Mouse (Mus musculus): ENCODE data around the gene Syngr2.
"Not testable (repeated sequence)": the region's sequence is repeated elsewhere in the genome, so short reads cannot be mapped to it uniquely, and the experiment has no call there.

The Syngr2 gene

DNA sequence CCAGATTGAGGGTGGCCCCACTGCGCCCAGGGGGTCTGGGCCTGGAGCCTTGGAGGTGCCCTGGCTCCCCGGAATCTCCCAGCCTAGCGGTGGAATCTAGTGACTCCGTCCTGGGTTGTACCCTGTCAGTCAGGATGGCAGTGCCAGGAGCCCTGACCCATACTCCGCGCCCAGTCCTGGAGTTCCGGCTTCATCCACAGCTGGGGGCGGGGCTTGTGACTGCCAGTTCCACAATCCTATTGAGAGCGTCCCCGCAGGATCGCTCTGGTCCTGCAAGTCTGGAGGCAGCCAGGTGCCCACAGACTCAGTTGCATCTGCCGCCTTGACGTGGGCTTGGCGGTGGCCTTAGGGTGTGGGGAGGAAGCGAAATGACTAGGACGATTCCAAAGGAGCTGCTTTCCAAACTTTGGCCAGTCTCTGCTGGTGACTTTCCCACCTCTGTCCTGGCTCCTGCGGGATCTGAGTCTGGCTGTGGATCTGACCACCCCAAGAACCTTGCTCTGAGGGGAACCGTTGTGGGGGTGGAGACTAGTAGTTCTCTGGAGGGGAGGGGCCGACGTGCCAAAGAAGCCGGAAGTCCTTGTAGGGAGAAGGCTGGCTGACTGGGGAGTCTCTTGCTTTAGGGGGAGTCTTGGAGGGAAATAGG is 1.1 kb downstream of the Syngr2 start:
- DNase-seq (ENCODE audit: low spot score) = peak; percentile 82

DNA sequence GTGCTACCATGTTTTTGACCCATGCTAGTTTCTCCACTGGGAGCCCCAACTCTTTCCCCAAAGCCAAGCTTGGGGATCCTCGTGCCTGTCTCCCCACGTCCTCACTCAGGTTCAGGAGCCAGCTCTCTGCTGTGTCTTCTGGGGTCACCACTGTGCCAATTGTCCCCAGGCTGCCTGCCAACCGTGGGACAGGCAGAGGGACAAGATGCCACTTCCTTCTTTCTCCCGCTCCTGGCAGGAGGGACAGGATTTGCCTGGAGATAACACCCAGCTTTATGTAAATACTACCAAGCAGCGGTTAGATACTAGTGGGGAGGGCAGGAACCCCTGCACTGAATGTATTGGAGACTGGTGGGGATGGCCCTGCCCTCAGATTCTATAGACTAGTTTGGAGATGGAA is 4.4 kb downstream of the Syngr2 start:
- DNase-seq (ENCODE audit: low spot score) = no peak

DNA sequence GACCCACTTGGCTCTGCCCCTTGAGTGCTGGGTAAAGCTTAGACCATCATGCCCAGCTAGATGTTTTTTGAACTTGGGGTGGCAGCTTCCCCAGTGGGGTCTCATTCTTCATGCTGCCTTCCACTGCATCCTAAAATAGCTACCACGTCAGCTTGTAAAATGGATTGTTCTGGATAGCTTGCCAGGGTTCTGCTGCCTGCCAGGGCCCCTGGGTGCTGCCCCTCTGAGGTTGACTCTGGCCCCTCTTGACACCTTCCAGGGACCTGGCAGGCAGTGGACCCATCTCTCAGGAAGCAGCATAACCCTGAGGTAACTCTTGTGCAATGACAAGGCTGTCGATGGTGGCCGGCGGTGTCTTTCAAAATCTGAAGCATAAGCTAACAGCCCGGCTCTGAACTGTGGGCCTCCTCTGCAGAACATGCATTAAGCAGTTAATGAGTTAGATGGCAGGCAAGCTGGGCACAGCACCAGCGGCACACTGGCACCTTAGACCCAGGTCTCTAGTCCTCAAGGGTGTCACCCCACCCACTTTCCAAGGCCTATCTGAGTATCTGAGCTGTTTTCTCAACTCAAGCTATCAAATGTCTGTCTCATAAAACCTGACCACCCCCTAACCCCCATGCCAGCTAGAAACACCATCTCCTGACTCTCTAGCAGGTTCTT is 5.4 kb downstream of the Syngr2 start:
- no peak for DNase-seq (ENCODE audit: low spot score)

DNA sequence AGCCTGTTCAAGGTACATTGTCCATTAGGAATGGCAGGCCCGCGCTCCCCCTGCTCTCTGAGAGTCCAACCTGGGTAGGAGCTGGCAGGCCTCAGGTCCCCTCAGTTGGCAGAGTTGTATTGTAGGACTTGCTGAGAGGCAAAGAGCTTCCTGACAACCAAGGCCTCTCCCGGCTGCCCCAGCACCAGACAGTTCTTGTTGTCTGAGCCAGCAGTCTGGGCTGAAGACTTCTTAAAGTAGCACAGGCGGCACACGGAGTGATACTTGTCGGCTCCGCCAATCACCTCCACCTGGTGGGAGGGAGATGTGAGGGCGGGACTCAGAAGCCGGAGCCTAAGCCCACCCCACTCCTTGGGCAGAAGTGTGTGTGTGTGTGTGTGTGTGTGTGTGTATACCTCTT is 6.4 kb downstream of the Syngr2 start:
- not testable (repeated sequence) for DNase-seq (ENCODE audit: low spot score)

DNA sequence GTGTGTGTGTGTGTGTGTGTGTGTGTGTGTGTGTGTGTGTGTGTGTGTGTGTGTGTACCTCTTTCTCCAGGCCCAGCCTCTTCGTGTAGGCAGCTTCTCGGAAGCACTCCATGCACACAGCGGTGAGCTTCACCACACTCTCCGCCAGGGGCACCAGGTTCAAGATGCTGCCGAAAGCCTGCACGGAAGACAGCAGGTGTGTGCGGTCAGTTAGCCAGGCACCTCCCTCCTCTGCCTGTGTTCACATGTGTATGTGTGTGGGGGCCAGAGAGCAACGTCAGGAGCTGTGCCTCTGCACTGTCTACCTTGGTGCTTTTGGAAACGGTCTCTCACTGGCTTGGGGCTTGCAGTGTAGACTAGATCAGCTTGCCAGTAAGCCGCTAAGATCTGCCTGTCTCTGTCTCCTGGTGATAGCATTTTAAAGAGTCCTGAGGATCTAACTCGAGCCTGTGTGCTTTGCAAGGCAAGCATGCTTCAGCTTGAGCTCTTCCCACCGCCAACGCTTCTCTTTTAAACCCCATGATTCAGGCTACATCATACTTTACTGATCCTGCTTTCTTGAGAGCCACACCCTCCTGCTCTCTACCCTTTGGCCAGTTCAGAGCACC is 7.0 kb downstream of the Syngr2 start:
- no peak for DNase-seq (ENCODE audit: low spot score)

DNA sequence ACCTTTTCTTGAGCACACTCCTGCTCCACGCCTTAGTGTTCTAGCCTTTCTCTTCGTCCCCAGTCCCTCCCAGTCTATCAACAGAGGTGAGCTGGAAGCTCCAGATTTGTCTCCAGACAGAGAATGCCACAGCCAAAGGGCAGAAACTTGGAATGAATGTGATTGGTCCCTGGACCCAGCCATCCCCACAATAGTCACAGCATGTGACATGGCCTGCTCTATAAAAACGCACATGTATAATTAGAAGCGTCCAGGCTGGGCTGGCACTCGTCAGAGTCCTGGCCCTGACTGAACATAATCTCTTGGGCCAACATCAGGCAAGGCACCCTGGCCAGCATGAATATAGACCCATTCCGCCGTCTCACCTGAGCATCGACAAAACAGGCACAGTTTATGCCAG is 9.6 kb downstream of the Syngr2 start:
- DNase-seq (ENCODE audit: low spot score) = no peak

DNA sequence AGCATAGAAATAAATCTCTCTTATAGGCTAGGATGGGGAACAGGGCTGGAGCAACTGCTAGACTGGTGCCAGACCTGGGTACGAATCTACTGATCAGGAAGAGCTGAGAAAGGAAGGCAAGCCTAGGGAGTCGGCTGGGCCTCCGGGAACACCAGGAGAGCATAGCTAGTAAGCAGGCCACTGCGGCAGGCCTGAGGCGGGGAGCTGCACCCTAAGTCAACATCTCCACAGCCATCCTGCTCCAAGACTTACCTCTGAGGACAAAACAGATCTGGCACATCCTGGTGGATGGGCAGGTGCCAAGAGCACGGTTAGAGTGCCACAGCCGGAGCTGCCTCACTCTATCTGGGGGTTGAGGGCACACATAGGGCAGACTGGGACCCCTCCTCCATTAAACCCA is 10.7 kb downstream of the Syngr2 start:
- no peak for DNase-seq (ENCODE audit: low spot score)

DNA sequence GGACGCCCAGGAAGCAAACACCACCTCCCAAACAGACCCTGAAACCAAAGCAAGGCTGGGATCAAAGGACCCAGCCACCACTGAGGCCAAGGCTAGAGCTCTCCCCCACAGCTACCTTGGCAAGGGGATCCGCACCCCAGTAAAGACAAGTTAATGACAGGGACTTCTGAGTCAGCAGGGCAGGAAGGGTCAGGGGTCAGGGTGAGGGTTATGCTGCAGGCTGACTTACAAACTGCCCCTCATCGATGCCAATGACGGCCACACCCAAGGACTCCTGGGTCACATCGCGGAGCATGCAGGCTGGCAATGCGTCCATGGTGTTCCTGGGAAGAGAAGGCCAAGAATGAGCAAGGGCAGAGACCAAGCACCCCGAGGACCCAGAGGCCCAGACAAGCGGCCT is 12.4 kb downstream of the Syngr2 start:
- DNase-seq (ENCODE audit: low spot score) = no peak

DNA sequence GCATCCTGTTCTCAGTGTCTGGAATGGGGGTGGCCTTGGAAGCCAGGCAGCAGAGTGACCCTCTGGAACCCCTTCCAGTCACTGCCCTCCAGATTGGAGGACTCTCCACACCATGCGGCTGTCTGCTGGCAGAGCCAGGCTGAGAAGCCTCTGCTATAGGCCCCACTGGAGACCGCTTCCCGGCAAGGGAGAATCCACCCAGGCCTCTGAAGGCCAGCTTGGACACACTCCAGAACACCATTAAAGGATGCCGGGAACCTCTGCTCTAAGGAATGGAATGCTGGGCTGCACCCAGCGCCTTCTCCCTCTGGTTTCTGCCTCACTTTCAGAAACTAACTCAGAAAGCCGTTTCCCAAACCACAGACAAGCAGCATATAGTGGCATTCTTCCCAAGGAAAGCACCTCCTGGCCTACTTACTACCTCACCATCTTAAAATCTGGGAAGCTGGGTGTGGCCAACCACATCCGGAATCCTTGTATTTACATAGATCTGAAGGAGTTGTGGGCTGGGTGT is 13.3 kb downstream of the Syngr2 start:
- DNase-seq (ENCODE audit: low spot score) = peak; percentile 40

DNA sequence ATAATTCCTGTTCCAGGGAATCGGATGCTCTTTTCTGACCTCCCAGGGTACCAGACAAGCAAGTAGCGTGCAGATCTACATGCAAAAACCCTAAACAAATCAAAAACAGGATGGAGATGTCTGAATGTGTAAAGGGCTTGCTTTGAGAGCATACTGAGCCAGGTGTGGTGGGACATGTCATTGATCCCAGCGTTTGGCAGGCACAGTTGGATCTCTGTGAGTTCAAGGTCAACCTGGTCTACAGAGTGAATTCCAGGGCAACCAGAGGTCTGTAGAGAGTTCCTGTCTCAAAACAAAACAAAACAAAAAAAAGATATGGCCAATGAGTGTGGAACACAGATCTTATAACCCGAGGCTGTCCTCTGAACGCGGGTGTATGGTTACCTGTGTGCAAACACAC is 13.9 kb downstream of the Syngr2 start:
- DNase-seq (ENCODE audit: low spot score) = no peak

DNA sequence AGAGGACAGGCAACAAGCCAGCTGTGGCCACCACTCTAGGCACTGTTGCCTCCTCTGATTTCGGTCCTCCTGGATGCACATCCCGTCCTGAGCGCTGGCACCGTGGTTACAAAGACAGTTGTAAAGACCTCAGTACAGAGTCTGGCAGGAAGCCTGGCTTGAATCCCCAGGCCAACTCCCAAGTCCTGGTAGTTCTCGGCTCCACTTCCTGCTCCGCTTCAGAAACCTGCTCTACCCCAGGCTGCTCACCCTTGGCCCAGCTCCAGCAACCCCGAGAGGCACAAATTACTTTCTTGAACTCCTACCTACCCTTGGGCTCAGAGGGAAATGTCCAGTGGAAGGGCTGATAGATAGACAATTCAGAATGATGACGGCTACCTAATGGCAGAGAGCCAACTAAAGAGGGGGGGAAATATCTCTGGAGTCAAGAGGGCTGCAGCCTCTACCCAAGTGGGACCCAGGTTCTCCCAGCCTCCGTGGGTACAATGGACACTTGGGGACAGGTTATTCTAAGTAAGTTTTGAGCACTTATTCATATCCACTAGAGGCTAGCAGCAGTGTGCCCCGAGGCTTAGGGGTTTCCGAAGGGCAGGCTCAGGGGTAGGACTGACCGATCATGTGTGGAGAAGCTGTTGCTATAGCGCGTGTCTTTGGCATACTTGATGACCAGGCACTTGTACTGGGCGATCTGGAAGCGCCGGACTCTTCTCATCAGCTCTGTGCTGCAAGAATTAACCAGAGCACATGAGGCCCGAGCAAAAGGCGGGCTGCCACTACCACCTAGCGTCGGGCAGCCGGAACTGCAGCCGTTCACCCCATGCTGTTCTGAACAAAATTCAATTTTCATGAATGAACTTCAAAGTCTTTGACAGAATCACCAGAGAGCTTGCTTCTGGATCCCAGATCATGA is 14.8 kb downstream of the Syngr2 start:
- DNase-seq (ENCODE audit: low spot score) = peak; percentile 68

DNA sequence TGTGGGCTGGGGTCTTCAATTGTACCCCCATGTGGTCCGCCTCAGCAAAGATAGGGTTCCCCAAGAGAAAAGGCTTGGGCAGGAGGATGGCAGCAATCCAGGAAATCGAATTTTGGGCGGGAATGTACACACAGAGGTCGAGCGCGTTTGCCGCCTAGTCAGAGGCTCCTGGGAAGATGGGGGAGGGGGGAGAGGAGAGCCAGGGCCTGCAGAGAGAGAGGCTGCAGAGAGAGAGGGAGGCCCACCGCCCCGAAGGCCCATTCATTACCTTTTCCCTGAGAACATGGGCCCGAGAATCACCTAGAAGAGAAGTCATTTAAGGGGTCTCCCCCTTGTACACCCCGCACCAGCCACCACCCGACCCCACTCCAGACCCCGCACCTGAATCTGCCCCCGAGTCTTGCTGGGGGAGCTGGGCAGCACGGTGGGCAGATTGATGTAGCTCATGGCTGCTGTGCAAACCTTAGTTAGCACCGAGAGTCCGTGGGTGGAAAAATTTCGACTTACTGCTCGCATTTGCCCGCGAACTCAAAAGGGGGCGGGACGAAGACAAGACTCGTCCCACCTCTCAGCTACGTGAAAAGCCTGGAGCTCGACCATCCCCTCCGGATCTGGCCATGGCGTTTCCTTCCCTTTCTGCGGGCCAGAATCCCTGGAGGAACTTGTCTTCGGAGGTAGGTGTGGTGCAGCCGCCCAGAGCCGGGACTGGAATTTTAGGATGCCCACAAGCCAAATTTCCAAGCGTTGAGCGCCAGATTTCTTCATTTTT is 16.0 kb downstream of the Syngr2 start, which contains the start of the genes Afmid and Tk1:
Gene Afmid, plus strand, starts transcription at position 592 of the 769 bp plus-strand sequence.
Gene Tk1, minus strand, starts transcription at position 760 of the 769 bp plus-strand sequence.
- peak; percentile 61 for DNase-seq (ENCODE audit: low spot score)

DNA sequence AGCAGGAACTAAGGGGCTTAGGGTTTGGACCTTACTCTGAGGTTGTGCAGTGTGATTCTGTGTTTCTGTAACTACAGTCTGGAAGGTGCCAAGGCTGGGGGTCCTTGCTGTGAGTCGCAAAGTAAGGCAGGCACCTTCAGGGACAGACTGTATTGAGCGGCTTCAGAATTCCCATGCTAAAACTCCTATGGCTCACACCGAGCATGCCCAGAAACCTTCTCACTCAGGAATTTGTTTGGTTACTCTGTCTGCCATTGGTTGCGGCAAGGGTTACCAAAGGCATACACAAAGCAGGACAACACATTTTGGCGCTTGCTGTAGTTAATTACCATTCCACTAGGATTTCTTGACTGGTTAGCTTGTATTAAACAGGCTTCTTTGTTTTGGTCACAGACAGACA is 16.7 kb downstream of the Syngr2 start:
- DNase-seq (ENCODE audit: low spot score) = peak; percentile 24

DNA sequence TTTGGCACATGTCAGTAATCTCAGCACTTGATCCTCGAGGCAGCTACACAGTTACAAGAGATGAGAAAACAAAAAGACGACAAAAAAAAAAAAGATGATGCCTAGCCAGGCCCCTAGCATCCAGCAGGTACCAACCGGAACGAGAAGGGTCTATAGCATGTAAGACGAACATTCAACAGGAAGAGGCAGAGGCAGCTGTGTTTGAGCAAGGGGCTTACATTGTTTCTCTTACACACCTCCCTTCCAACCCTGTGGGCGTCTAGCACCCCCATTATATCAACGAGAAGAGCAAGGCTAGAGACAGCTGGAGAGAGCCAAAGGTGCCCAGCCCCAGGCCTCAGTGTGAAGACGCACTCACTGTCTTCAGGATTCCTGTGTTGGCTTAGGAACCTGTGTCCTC is 17.4 kb downstream of the Syngr2 start:
- DNase-seq (ENCODE audit: low spot score) = no peak

DNA sequence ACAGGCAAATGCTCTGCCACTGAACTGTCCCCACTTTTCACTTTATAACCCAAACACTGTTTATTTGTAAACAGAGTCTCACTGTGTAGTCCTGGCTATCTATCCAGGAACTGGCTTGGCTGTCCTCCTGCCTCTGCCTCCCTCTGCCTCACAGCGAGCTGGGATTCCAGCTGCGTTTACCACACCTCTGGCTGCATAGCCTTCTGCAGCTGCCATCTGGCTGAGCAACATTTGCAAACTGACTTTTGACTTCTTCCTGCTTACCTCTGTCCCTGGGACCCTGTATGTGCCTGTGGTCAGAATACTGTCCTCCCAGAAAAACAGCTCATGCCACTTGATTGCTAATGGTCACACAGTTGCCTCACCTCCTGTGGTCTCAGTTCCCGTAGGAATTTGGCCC is 17.9 kb downstream of the Syngr2 start:
- DNase-seq (ENCODE audit: low spot score) = no peak

DNA sequence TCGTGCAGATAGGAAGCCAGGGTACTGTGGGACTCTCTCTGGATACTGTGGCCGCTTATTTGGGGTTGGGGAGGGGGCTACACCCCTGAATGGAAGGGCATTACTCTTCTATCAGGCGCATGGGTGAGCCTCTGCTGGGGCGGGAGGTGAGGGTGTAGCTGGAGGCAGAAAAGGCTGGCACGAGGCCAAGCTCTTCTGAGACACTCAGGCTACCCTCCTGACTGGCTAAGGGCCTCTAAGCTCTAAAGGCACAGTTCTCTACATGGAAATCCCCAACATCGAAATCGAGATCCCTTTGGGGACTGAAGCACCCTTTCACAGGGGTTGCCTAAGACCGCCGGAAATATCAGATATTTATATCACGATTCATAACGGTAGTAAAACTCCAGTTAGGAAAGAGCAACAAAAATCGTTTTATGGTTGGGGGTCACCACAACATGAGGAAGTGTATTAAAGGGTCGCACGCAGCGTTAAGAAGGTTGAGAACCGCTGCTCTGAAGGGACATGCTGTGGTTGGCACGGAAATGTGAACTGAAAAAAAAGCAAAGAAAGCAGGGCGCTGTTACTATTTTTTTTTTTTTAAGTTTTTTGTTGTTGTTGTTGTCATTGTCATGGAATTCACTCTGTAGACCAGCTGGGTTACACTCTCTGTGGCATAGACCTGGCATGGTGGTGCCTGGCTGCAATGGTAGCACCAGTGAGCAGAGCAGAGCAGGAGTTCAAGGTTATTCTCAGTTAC is 18.9 kb downstream of the Syngr2 start:
- no peak for DNase-seq (ENCODE audit: low spot score)

DNA sequence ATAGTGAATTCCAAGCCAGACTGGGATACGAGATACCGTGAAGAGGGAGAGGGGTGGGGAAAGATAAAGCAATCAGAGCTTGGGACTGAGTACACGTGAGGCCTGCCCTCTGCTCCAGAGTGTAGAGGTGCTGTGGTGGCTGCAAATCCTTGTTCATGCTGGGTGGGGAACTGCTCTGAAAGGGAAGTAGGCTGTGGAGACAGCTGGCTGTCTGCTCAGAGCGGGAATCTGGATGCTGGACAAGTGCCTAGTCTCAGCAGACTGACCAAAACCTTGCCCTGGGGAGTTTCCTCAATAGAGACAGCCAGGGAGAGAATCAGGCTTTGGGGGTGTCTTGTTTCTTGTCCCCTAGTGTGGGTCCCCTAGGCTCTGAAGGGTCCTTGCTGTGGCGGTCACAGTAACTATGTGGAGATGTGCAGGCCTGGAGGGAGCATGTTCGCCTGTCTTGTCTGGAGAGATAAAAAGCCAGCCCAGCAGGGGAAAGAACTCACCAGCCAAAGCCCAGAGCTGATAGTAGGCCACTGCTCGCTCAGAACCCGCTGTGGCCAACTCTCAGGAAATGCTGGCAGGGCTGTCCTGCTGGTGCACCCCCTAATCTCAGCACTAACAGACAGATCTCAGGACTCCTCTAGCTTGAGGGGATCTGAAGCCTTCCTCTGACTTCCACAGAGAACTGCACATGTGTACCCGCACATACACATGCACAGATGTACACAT is 19.6 kb downstream of the Syngr2 start:
- DNase-seq (ENCODE audit: low spot score) = no peak

DNA sequence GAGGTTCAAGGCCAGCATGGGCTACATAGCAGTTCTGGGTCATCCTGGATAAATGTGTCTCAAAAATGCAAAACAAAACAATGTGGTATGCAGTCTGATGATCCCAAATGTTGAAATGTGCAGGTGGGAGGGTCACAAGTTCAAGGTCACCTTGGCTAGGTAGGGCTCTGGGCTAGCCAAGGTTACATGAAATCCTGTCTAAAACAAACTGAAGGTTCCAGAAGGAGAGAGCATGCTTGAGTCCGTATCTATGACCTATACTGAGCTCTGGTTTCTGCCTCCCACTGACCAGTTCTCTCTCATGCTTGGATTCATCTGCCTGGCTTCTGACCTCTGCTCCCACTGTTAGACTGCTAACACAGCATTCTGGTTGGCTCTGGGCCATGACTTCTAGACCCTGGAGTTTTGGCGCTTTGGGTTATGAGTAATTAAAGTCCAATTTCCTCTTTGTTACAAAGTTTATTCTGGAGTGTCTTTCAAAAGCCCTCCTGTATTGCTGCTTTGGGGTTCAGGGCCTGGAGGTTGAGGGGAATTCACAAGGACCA is 20.3 kb downstream of the Syngr2 start:
- DNase-seq (ENCODE audit: low spot score) = no peak

DNA sequence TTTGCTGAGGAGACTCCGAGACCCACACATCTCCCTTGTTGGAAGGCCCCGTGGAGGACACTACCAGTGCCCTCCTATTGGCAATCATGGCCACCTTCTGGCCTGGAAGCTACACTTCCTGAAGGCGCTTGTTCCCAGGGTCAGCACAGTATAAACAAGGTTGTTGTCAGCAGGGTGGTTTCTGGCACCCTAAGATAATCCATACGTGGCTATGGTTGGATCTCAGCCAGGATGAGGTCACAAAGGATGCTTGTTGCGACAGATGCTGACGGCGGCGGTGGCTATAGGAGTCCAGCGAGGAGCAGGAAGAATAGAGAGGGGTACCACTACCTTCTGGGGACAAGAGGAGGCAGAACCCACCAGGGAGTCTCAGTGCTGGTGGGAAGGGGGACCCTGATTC is 20.9 kb downstream of the Syngr2 start:
- DNase-seq (ENCODE audit: low spot score) = no peak
